Mouse (Mus musculus) stomach, postnatal 0 days (tissue): ENCODE measurements around the gene Nek9.
"Not testable (repeated sequence)": the region's sequence is repeated elsewhere in the genome, so short reads cannot be mapped to it uniquely, and the experiment has no call there.

Source experiments
- CTCF ChIP-seq: IDR thresholded peaks from 2 replicates; pipeline ENCODE4 v1.5.1; 2016; ENCODE audit warnings: antibody characterized with exemption, low read depth, mild to moderate bottlenecking, moderate library complexity
- EP300 ChIP-seq: optimal IDR thresholded peaks from 2 replicates; pipeline ENCODE3; 2016; ENCODE audit warnings: antibody characterized with exemption

- not testable (repeated sequence) for TF ChIP-seq CTCF, EP300
Observed at GRCm38 (mm10) chr12:85281756-85282155, 57.4 kb downstream of the Nek9 start.
